Mouse (Mus musculus): ENCODE measurements at regions not wholly inside any gene's neighbourhood (a gene's known extent, or its start where the extent isn't known, plus 50 kb on each side); places are given as distances from the start of the nearest gene placed in this dataset.

- TF ChIP-seq CTCF (IDR thresholded peaks at IDR 0.05; ENCODE audit: borderline replicate concordance, extremely low read depth, insufficient read depth, insufficient read length) (no peak), POLR2A (IDR thresholded peaks at IDR 0.05; ENCODE audit: borderline replicate concordance, extremely low read depth, insufficient read depth, insufficient read length, poor library complexity, severe bottlenecking) (no peak)
These were observed 789.1 kb downstream of the Robo1 start for GRCm38 (mm10) chr16:73097176-73097575.

All from brain, embryonic 14.5 days (tissue).